Mouse (Mus musculus) c-Kit-positive CD71-negative TER-119-negative erythroid progenitor cells, embryonic 14.5 days (primary cell): Measurements from ENCODE around the gene Mad1l1.

Source experiments
- DNase-seq: peaks from one replicate; pipeline ENCODE4 v3.0.0-alpha.2; 2013; ENCODE audit warnings: low read depth

Mad1l1 gene

GRCm38 (mm10) chr5:140045453-140045852 lies 275.9 kb downstream of the Mad1l1 start:
- no peak for DNase-seq

DNA sequence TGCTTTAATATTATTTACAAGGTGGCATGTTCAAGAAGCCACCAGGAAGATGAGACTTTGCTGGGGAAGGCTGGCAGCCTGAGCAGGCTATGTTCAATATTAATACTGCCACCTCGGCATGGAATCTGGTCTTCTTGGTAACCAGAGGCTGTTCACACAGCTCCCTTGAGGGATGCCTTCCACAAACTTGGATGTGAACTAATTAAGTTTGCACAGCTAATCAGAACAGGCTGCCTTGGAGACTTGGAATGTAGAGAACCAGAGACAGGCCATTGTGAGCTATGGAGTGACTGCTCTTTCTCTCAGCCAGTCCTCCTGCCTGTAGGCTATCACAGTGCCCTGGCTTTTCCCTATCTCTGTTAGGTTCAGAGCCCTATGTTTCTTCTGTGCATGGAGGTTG lies 278.4 kb downstream of the Mad1l1 start:
- DNase-seq: no peak

- DNase-seq: no peak
Observed at GRCm38 (mm10) chr5:140042002-140042611, 279.2 kb downstream of the Mad1l1 start.

GRCm38 (mm10) chr5:140041055-140041454 lies 280.3 kb downstream of the Mad1l1 start:
- no peak for DNase-seq

- DNase-seq: no peak
Observed at GRCm38 (mm10) chr5:140037587-140038233, 283.6 kb downstream of the Mad1l1 start.

GRCm38 (mm10) chr5:140035641-140036040 lies 285.7 kb downstream of the Mad1l1 start:
- no peak for DNase-seq

GRCm38 (mm10) chr5:140035025-140035330 lies 286.4 kb downstream of the Mad1l1 start:
- DNase-seq: no peak

GRCm38 (mm10) chr5:140034300-140035024 lies 286.9 kb downstream of the Mad1l1 start:
- DNase-seq: no peak

- DNase-seq: no peak
Observed at GRCm38 (mm10) chr5:140026366-140026765, 295.0 kb downstream of the Mad1l1 start.

DNA sequence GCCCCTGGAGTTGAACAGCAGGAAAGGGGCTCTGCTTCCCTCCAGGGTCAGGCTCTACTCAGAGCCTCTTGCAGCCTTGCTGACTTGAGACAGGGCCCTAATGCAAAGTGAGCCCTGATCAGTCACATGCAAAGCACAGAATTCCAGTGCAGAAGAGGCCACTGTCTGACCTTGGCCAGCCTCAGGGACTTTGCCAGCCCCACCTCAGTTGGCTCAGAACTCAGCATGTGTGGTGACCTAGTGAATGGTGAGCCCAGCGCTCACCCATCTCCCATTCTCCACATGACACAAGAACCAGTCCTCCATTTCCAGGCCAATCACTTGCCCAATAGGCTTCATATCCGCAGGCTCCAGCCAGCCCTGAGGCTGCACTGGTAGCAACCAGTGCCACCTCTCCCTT lies 296.1 kb downstream of the Mad1l1 start:
- DNase-seq: no peak

DNA sequence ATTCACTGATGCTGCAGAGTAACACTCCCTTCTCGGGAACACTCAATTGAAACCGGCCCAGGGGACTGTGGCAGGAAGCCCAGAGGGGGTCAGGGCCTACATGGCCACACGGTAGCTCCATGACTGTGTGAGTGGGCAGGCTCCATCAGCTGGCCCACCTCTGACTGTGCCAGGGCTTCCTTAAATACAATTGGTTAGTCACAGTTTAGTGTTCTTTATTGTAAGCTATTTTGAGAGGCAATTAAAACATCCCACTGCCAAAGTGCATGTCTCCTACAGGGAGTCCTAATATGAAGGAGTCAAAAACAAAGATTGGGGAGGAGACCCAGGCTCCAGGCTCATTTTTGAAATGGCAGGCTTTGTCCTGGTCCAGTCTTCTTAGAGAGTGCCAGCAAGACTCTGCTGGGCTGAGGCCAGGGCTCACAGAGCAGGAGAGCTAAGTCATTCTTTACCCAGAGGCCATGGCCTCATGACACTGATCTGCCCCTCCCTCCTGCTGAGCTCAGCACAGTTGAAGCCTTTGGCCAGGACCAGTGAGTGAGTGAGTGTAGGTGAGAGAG lies 297.3 kb downstream of the Mad1l1 start:
- DNase-seq: no peak

DNA sequence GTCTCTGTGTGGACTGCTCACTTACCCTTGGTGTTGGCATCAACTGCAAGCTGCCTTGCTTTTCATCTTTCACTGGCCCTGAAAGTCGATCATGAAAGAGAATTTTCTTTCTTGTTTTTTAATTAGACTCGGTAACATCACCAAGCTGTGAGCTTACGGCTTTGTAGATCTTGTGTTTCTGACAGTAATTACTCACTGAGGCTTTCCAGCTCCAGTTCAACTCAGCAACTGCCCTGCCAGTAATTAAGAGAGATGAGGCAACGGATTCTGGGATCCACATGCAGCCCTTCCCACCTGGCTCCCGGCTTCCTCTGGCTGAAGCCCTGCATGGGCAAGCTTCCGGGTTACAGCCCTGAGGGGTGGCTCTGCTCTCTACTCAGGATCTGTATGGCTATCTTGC lies 298.5 kb downstream of the Mad1l1 start:
- DNase-seq: no peak

DNA sequence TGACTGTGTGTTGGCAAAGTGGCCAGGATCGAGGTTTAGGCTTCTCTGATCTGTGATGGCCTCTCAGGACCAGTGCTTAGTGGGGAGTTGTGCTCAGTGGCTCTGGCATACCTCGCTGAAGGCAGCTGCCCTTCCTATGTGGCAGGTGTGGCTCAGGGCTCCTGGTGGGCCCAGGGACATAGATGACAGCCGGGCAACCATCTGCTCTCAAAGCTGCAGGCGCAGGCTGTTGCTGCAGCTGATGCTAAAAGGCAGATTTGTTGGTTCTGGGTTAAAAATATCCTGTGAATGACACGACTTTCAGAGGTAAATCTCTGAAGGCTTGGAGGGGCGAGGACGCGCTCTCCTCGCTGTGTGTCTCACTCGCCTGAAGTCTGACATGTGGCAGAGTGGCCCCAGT lies 299.6 kb downstream of the Mad1l1 start:
- DNase-seq: no peak

DNA sequence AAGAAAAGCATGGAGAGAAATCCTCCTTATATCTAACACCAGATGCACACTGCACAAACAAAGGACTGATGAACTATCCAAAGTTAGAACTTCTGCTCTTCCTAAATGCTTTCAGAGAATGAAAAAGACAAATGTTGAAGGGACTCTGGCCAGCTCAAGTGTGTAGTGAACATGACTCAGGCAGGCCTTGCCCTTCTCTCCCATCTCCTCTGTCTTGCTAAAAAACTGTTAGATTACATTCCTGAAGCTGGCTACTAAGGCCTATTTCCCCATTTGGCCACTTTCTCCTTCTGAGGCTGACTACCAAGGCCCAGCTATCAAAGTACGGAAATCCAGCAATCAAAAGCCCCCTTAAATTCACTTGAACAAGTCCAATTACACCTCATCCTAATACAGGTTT lies 301.7 kb downstream of the Mad1l1 start:
- no peak for DNase-seq

GRCm38 (mm10) chr5:140018780-140019179 lies 302.6 kb downstream of the Mad1l1 start:
- DNase-seq: no peak

DNA sequence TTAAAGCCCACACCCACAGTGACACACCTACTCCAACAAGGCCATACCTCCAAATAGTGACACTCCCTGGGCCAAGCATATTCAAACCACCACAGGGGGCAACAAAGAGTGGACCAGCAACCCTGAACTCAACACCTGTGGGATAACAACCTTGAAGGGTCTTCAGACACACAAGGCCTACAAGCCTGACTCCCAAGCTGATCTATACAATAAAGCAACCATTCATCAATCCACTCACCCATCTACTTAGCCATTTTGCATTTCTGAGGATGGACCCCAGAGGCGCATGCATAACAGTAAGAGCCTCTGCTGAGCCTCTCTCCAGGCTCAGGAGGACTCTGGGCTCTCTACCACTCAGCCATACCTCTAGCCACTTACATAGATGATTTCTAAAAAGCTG lies 304.5 kb downstream of the Mad1l1 start:
- no peak for DNase-seq

DNA sequence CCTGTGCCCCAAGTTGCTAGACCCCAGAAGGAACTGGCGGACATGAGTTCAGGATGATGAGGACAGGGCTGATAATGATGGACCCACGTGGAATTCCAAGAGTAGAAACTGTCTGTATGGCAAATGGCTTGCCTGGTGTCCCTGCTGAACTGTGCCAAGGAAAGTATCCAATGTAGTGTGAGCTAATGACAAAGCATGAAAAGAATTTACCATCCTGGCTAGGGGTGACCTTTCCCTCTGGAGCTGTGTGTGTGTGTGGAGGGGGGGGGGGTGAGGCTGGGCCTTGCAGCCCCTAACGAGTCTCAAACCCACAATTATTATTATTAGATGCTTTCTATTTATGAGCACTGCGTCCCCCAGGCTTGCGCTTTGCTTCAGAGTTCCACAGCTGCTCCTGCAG lies 307.7 kb downstream of the Mad1l1 start:
- no peak for DNase-seq

- no peak for DNase-seq
Observed at GRCm38 (mm10) chr5:140012286-140012967, 308.9 kb downstream of the Mad1l1 start.

DNA sequence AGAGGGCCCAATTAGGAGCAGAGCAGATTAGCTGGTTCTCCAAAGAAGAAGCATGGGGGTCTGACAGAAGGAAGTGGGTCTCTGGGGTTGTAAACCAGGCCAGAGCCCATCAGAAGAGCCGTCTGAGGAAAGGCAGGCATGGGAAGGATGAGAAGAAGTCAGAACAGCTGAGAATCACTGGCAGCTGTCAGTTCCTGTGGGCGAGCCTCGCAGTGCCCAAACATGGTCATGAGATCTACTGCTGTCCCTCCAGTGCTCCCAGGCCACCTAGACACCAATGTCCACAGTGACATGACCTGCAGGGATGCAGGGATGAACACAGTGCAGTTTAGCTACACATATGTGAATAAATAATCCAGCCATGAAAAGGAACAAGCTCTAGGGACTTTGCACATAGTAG lies 310.9 kb downstream of the Mad1l1 start:
- no peak for DNase-seq

DNA sequence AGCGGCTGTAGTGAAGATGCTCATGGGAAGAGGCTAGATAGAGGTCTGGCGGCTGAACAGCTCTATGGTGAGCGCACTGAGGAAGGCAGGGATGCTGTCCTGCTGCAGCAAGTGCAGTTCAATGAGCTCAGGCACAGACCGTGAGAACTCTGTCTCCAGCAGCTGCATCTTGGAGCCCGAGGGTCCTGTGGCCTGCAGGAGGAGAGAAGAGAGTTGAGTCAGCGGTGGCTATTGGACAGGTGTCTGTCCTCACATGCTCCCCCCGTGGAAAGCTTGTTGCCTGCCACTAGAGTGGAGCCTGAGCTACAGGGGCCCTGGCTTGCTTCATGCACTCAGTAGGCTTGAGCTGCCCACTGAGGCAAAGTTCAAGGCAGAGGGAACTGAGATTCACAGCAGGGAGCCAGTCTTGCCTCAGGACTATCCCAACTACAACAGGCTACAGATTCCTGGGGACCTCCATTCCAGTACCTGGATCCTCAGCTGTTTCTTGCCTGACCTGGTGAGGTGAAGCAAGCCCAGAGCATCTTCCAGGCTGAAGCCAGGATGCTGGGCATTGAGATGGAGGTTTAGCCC lies 312.2 kb downstream of the Mad1l1 start:
- DNase-seq: no peak

- DNase-seq: no peak
Observed at GRCm38 (mm10) chr5:140008523-140008806, 312.9 kb downstream of the Mad1l1 start.

DNA sequence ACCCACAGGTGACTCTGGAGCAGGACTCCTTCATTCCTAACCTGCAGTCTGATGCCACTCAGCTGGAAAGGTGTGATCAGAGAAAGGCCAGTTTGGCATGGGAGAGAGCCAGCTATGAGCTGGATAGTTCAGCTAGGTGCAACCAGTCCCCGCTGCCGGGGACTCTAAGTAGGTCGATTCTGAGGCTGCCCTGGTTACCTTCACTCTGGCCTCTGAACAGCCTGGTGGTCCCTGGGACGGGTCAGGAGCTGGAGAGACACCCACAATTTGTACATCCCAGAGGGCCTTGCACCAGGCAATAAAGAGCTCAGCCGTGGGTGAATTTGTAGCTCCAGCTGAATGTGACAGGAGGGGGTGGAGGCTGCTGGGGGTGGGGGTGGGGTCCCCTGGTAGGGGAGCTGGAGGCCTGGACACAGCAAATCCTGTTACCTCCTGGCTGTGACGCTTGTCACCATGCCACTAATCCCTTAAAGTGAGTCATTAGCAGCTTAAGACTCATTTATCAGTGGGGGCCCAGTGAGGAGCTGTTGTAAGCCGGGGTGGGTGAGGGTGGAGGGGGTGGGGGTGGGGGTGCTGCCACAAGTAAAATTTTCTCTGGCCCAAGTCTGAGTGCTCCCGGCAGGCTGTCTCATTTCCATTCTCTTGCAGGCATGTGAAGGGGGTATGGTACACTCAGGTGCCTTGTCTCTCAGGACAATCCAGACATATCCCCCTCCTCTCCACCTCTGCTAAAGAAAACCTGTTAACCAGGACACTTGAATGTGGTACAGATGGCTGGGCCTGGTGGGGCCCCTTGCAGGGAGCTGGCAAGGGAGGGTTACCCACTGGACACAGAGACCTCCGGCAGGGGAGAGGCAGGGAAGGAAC lies 313.5 kb downstream of the Mad1l1 start:
- no peak for DNase-seq
